Mouse (Mus musculus): ENCODE data around the gene 2210418O10Rik. TPM values are rescaled to one million over a fixed set of nuclear protein-coding genes. Genes with fewer than 3 reads are reported as not detected.
"Not testable (repeated sequence)": the region's sequence is repeated elsewhere in the genome, so short reads cannot be mapped to it uniquely, and the experiment has no call there.

Gene 2210418O10Rik
- total RNA-seq (2017): 18.2 and 60.1 TPM in 2 replicates

- not testable (repeated sequence) for ATAC-seq (replicated peaks in 1 of 2; ENCODE audit: insufficient read depth in 1 of 2, low FRiP score in 2 of 2, low TSS enrichment in 1 of 2, low read depth in 1 of 2, poor library complexity in 2 of 2, severe bottlenecking in 2 of 2)
Observed at GRCm38 (mm10) chr2:176226269-176226668, at the start of gene 2210418O10Rik. 2210418O10Rik (plus strand) TSS chr2:176226569.

- ATAC-seq (replicated peaks in 1 of 2; ENCODE audit: insufficient read depth in 1 of 2, low FRiP score in 2 of 2, low TSS enrichment in 1 of 2, low read depth in 1 of 2, poor library complexity in 2 of 2, severe bottlenecking in 2 of 2): not testable (repeated sequence)
Observed at GRCm38 (mm10) chr2:176248519-176248918, 22.1 kb downstream of the 2210418O10Rik start.

Other genes with a start within 250 kb of the 2210418O10Rik start
- gene Gm2004, start 76.7 kb upstream of the 2210418O10Rik start, total RNA-seq (2017): 1.0 TPM in 1 of 2 replicates, not detected in the other
- not detected in 2 replicates for gene Gm11009, start 92.9 kb downstream of the 2210418O10Rik start, total RNA-seq (2017)
- 12.4 TPM in 1 of 2 replicates, not detected in the other for gene Gm14435, start 197.0 kb downstream of the 2210418O10Rik start, total RNA-seq (2017)